Mouse (Mus musculus) bone marrow, adult 2 months (tissue): Measurements from ENCODE around the gene Ankrd55.

Experiments
- CTCF ChIP-seq: fragments of 200-500 bp; IDR thresholded peaks from 2 replicates; pipeline ENCODE4 v1.5.1; 2011; ENCODE audit warnings: low read length, control low read depth; ENCODE audit not compliant: control insufficient read depth, insufficient read depth
- POLR2A ChIP-seq: fragments of 200-500 bp; IDR thresholded peaks from 2 replicates; pipeline ENCODE4 v1.6.1; 2011; ENCODE audit warnings: low read depth, mild to moderate bottlenecking, control low read depth, low read length, borderline replicate concordance; ENCODE audit not compliant: control insufficient read depth

GRCm38 (mm10) chr13:112271901-112272537 is 16.2 kb upstream of the Ankrd55 start:
- TF ChIP-seq CTCF (peak; percentile 25; the same call in 1 of the 2 replicates), POLR2A (no peak)
